Mouse (Mus musculus) limb, embryonic 12.5 days (tissue): Measurements from ENCODE around the gene Btrc. TPM values are rescaled to one million over a fixed set of nuclear protein-coding genes. Genes with fewer than 3 reads are reported as not detected.

Experiments
- ATAC-seq: fragments of 200-750 bp; cut with Nextera tagmentation; 2 replicates; pipeline ENCODE4 v1.8.0; 2017; ENCODE audit warnings: low read depth, moderate TSS enrichment; ENCODE audit not compliant: insufficient number of reproducible peaks, insufficient read depth, low FRiP score, low TSS enrichment
- H3K27ac ChIP-seq: fragments of 300-500 bp; sonication (generic); 2 replicates; pipeline ENCODE4 v1.5.1; 2016; ENCODE audit warnings: mild to moderate bottlenecking, moderate library complexity
- H3K27me3 ChIP-seq: fragments of 300-500 bp; sonication (generic); 2 replicates; pipeline ENCODE4 v1.6.1; 2016; ENCODE audit warnings: mild to moderate bottlenecking, moderate library complexity
- H3K36me3 ChIP-seq: fragments of 300-500 bp; sonication (generic); 2 replicates; pipeline ENCODE4 v1.6.1; 2016; ENCODE audit warnings: mild to moderate bottlenecking, moderate library complexity
- H3K4me1 ChIP-seq: fragments of 300-500 bp; sonication (generic); replicated peaks from 2 replicates; pipeline ENCODE4 v1.6.1; 2016
- H3K4me2 ChIP-seq: fragments of 300-500 bp; sonication (generic); 2 replicates; pipeline ENCODE4 v1.6.1; 2016; ENCODE audit warnings: mild to moderate bottlenecking, moderate library complexity
- H3K4me3 ChIP-seq: fragments of 300-500 bp; sonication (generic); replicated peaks from 2 replicates; pipeline ENCODE4 v1.5.1; 2016; ENCODE audit warnings: mild to moderate bottlenecking
- H3K9ac ChIP-seq: fragments of 300-500 bp; sonication (generic); replicated peaks from 2 replicates; pipeline ENCODE4 v1.6.1; 2016; ENCODE audit warnings: mild to moderate bottlenecking, moderate library complexity
- H3K9me3 ChIP-seq: fragments of 300-500 bp; sonication (generic); 2 replicates; pipeline ENCODE4 v1.6.1; 2016; ENCODE audit warnings: mild to moderate bottlenecking, moderate library complexity
- WGBS: fragments of 180-500 bp; shearing (Covaris S2); methylation state at CpG from one replicate; pipeline ENCODE4 v1.1.7; 2016; 5-methylcytosine and 5-hydroxymethylcytosine counted together
- polyA plus RNA-seq: library from polyadenylated mRNA; unstranded; fragments of >200 nt; fragmentation: Nextera tagmentation; extraction: Ambion mirVana; gene quantifications from 2 replicates; pipeline ENCODE4 v1.2.1, GENCODE M21; 2016

Btrc gene
- polyA plus RNA-seq, 1 experiment from 2014 or later = 55.7 TPM

DNA sequence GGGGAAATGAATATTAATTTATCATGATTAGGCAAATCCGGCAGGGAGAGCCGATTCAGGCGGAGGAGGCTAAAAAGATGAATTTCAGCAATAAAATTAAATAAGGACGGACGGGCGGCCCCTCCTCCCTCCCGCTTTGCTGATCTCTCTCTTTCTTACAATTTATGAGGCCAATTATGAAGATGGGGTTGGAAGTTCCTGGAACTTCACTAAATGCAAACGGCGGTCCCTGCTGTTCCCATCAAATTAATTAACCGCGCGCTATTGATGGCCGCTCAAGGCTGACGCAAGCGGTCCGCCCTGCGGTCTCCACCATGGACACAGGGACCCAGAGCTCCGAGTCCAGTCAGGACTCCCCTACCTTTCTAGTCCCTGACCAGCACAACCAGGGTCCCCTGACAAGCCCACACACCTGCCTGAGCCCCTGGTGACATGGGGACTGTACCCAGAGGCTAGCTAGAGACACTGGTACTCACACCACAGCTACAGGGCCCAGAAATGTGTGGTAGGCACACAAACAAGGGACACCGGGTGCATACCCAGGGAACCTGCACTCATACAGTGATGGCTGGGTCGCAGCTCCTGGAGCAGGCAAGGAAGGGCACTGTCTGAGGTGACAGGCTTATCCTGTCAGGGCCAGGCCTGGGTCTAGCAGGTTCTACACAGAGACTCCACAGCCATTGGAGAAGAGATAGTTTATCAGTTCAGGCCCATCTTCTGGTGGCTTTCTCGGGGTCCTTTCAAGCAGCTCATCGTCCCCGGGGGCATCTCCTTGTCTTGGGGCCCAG is 185.8 kb downstream of the Btrc start:
- H3K4me2 ChIP-seq = no peak overlapping the region
- H3K9ac ChIP-seq = no peak overlapping the region
- peaks cover 21% of the 10 kb centered on the region for H3K4me1 ChIP-seq
- H3K36me3 ChIP-seq = peaks cover 25% of the 10 kb centered on the region
- H3K27ac ChIP-seq = no peak overlapping the region
- no peak for ATAC-seq
- no peaks in the 10 kb centered on the region for H3K9me3 ChIP-seq
- H3K27me3 ChIP-seq = peaks cover 39% of the 10 kb centered on the region
- H3K4me3 ChIP-seq = no peak overlapping the region
- WGBS = 62% methylated on average over 23 of the region's 23 CpGs

DNA sequence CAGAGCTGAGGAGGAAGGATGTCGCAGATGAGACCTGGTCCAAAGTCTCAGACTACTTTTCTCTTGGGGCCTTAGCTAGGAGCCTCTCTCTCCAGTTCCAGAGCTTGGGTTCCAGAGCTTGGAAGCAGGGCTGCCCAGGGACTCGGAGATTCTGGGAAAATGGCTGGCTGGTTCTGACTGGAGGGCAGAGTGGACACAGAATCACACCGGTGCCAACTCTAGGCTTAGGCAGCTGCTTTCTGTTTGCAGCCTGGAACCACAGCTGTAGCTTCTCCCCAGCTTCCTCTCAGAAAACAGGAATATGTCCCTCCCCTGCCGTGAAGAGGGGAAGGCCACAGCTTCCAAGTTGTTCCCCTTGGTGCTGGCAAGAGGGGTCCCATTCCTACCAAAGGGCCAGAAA is 186.4 kb downstream of the Btrc start:
- H3K27ac ChIP-seq = no peak overlapping the region
- peaks cover 31% of the 10 kb centered on the region for H3K36me3 ChIP-seq
- H3K4me1 ChIP-seq = peaks cover 15% of the 10 kb centered on the region
- no peak overlapping the region for H3K4me2 ChIP-seq
- no peaks in the 10 kb centered on the region for H3K9me3 ChIP-seq
- H3K9ac ChIP-seq = no peak overlapping the region
- H3K4me3 ChIP-seq = no peak overlapping the region
- peaks cover 39% of the 10 kb centered on the region for H3K27me3 ChIP-seq
- WGBS = 83% methylated on average over 4 of the region's 4 CpGs
- ATAC-seq = no peak

DNA sequence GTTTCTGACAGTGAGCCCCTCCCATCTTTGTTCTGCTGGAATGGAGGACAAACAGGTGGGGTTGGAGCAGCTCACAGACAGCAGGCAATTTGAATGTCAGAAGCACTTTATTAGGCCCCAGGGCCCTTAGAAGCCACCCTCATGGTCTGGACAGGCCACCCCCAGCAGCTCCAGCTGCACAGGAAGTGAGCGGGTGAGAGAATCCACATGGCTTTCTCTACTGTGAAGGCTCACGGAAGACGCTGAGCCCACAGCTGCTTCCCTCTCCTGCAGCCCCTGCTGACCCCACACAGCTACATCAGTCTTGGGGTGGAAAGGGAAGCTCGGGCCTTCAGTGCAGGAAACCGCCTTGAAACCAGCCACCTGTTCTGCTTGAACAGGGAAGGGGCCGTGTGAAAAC is 188.7 kb downstream of the Btrc start:
- no peak overlapping the region for H3K9ac ChIP-seq
- H3K27me3 ChIP-seq = peaks cover 21% of the 10 kb centered on the region
- peak; percentile 60; the same call in 1 of the 2 replicates for ATAC-seq
- peaks cover 15% of the 10 kb centered on the region for H3K4me1 ChIP-seq
- H3K4me3 ChIP-seq = no peak overlapping the region
- peaks cover 50% of the 10 kb centered on the region for H3K36me3 ChIP-seq
- peak overlapping the region; percentile 56; the same call in 1 of the 2 replicates for H3K27ac ChIP-seq
- no peaks in the 10 kb centered on the region for H3K9me3 ChIP-seq
- H3K4me2 ChIP-seq = no peak overlapping the region
- WGBS = 37% methylated on average over 6 of the region's 6 CpGs

DNA sequence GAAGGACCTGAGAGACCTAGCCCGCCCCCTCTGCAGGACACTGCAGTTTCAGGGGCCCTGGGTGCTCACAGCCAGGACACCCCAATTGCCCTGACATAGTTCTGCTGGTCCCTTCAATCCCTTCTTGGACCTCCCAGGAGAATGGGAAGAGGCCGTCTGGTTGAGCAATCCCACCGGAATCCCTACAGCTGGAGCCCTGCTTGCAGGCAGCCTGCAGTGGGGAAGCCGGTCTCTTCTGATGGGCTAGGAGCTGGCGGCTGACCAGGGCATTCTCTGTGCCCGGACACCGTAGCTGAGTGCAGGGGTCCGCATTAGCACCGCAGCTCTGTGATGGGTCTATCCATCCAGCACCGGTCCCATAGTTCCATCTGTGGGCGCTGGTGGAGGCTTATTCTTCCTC is 190.6 kb downstream of the Btrc start:
- Histone ChIP-seq H3K9ac (no peak overlapping the region), H3K27me3 (0 out of 2 replicates have a peak, but pooled peaks cover 10% of the 10 kb centered on the region), H3K4me2 (no peak overlapping the region), H3K36me3 (peaks cover 56% of the 10 kb centered on the region), H3K4me3 (no peak overlapping the region), H3K9me3 (no peaks in the 10 kb centered on the region), H3K27ac (no peak overlapping the region), H3K4me1 (peaks cover 15% of the 10 kb centered on the region)
- 95% methylated on average over 11 of the region's 11 CpGs for WGBS
- ATAC-seq = no peak

DNA sequence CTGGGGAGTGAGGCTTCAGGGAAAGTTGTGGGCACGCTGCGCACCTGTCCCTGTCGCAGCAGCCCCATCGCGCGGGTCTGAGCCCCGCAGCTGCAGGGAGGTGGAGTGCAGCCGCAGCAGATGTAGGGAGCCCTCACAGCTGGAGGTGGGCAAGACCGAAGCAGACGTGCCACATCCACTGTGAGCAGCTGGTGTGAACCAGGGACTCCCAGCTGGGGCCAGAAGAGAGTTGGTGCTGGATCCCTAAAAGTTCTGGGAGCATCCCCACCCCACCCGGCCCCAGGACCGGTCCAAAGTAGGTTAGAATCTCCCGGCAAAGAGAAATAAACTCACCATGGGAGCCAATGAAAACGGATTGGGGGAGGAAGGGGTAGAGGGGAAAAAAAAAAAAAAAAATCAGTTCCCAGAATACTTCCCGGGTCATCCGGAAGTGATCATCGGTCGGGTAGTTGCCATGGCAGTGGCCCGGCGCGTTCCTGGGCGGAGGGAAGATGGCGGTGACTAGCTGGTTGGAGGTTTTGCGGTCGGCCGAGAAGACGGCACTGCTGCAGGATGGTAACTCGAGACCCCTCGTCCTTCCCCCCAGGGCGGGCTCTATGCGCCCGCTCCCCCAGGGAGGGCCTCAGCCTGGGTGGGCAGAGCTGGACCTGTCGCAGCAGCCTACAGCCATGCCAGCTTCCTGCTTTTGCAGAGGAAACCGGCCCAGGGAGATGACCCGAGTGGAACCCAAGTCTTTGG is 196.8 kb downstream of the Btrc start, which contains the start of the genes Poll and Gm17018:
Gene Poll (minus strand): TSS at position 379 of the 738 bp plus-strand sequence.
Gene Gm17018 (plus strand): TSS at position 463 of the 738 bp plus-strand sequence.
- Histone ChIP-seq H3K9ac (peak within 1 kb of the TSS; percentile 75), H3K4me3 (peak within 1 kb of the TSS; percentile 75), H3K4me2 (peak within 1 kb of the TSS; percentile 92), H3K27ac (peak within 1 kb of the TSS; percentile 83), H3K27me3 (no peaks in the 10 kb centered on the region; the same call in 1 of the 2 replicates), H3K36me3 (peaks cover 21% of the 10 kb centered on the region), H3K4me1 (peaks cover 26% of the 10 kb centered on the region), H3K9me3 (no peaks in the 10 kb centered on the region)
- under 1% methylated on average over 35 of the region's 35 CpGs for WGBS
- ATAC-seq = peak; percentile 71

DNA sequence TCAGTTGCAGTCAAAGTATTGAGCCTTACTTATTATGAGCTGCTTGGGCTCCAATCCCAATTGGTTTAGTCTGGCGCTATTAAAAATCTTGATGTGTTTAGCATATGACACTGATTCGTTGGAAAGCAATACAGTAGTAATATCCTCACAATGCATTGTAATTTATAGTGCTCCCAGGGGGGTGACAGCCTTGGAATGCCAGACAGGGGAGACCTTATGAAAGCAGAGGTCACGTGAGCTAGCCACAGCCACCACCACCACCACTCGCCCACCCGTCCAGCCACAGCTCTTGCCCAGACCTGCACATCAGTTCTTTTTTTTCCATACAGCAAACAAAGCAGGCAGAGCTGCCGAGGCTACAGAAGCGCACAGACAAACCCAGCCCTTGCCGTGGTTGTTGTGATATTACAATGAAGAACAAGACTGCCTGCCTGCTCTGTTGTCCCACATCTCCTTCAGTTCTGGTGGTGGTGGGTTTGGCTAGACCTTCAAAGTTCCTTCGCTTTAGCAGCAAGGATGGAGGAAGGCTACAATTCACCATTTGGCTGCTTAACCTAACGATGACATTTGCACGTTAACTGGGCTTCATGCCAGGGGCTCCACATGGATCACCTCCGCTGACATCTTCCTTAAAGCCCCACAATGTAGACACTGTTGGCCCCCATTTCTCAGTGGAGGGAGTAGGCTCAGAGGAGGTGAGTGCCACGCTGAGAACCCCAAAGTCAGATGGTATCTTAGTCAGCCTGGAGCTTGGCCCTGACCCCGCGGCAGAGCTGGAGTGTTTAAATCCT is 202.6 kb downstream of the Btrc start:
- H3K36me3 ChIP-seq = no peaks in the 10 kb centered on the region
- WGBS = 34% methylated on average over 15 of the region's 15 CpGs
- peak overlapping the region; percentile 13; the same call in 1 of the 2 replicates for H3K4me2 ChIP-seq
- peaks cover 67% of the 10 kb centered on the region for H3K4me1 ChIP-seq
- peak overlapping the region; percentile 83 for H3K27ac ChIP-seq
- H3K27me3 ChIP-seq = peaks cover 5% of the 10 kb centered on the region; the same call in 1 of the 2 replicates
- no peaks in the 10 kb centered on the region for H3K9me3 ChIP-seq
- ATAC-seq = peak; percentile 52; the same call in 1 of the 2 replicates
- no peak overlapping the region for H3K4me3 ChIP-seq
- 0 out of 2 replicates have a peak overlapping the region, but pooled peaks have one; percentile 18 for H3K9ac ChIP-seq

DNA sequence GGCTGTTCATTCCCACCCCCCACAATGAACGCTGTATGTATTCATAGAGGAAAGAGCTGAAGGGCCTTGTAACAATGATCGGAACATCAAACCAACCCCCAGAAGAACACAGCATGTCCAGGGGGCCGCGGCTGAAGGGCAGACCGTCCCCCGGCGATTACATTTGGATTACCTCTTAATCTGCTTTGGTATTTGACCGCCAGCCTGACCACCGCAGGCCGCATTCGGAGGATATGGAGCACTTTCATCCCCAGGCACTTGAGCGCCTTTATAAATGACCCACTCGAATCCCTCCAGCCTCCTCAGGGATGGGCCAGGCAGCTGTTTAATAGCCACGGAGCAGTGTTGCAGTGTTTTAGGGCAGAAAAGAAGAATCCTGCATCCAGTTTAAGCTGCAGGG is 203.8 kb downstream of the Btrc start:
- Histone ChIP-seq H3K4me3 (no peak overlapping the region), H3K9ac (no peak overlapping the region), H3K4me1 (peaks cover 64% of the 10 kb centered on the region)

DNA sequence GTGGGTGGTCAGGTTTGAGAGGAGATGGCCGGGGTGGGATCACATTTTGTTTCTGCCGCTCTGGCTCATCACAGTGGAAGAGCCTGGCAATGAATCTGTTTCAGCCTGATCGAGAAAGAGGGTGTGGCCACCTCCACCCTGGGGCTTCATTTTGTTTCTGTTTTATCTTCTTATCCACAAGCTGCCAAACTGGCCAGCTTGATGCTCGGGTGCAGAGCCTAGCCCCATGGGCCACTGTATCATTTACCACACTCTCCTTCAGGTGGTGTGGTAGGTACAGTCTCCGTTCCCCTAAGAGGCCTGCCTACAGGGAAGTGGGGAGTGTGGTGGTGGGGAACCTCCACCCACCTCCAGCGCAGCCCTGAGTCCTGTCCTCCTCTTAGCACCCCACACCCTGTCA is 209.5 kb downstream of the Btrc start:
- 0 out of 2 replicates have a peak, but pooled peaks cover 5% of the 10 kb centered on the region for H3K27me3 ChIP-seq
- peaks cover 28% of the 10 kb centered on the region for H3K36me3 ChIP-seq
- no peak overlapping the region for H3K4me3 ChIP-seq
- H3K27ac ChIP-seq = no peak overlapping the region
- ATAC-seq = no peak
- no peaks in the 10 kb centered on the region for H3K9me3 ChIP-seq
- no peak overlapping the region for H3K9ac ChIP-seq
- H3K4me1 ChIP-seq = peaks cover 58% of the 10 kb centered on the region
- no peak overlapping the region for H3K4me2 ChIP-seq
- 85% methylated on average over 6 of the region's 6 CpGs for WGBS

More for the DNA sequence above, 203.8 kb downstream of the Btrc start:
- H3K27ac ChIP-seq = peak overlapping the region; percentile 57
- WGBS = 25% methylated on average over 14 of the region's 14 CpGs
- no peak overlapping the region for H3K4me2 ChIP-seq
- H3K9me3 ChIP-seq = no peaks in the 10 kb centered on the region
- ATAC-seq = no peak
- H3K27me3 ChIP-seq = peaks cover 5% of the 10 kb centered on the region; the same call in 1 of the 2 replicates
- H3K36me3 ChIP-seq = peaks cover 6% of the 10 kb centered on the region; the same call in 1 of the 2 replicates

DNA sequence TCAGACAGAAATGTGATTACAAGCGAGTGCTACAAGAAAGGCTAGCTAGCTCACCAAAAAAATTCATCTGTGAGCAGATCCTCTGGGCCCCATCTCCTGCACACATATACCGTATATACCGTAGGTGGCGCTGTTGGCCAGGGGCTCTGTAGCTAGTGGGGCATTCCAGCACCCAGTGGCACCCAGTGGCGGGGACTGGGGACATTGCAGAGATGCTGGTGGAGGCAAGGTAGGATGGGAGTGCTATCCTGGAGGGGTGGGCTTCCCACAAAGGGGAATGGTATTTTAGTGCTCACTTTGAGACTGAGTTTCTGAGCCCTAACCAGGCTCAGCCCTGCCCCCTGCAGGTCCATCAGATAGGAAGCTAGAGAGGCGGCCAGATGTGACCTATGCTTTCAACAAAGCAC is 210.3 kb downstream of the Btrc start:
- Histone ChIP-seq H3K9me3 (no peaks in the 10 kb centered on the region), H3K27me3 (0 out of 2 replicates have a peak, but pooled peaks cover 4% of the 10 kb centered on the region), H3K4me2 (no peak overlapping the region; the same call in 1 of the 2 replicates), H3K4me3 (no peak overlapping the region), H3K4me1 (peaks cover 49% of the 10 kb centered on the region), H3K27ac (peak overlapping the region; percentile 13; the same call in 1 of the 2 replicates), H3K36me3 (peaks cover 36% of the 10 kb centered on the region), H3K9ac (no peak overlapping the region)
- WGBS = 15% methylated on average over 6 of the region's 6 CpGs
- peak; percentile 32; the same call in 1 of the 2 replicates for ATAC-seq

DNA sequence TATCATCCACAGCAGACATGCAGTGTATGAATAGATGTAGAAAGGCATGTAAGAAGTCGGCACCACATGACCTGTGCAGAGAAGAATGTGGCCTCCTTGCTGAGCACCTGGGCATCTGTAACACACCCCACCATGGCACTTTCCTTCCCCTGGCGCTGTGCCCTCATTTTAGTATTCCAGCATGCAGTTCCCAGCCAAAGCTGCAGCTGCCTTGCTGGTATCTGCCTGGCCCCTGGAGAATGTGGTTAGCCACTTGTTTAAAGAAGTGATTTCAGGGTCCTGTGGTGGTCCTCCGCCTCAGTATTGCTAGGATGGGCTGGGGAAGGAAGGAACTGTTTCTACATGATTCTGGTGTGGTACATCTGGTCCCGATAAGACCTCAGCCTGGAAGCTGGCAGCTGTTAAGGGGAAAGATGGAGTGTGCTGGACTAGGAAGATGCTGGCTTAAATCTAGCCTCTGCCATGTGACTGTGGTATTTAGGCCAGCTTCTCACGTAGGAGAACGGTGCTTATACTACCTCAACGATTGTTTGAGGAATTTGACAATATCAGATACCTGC is 210.9 kb downstream of the Btrc start:
- Histone ChIP-seq H3K4me1 (peaks cover 46% of the 10 kb centered on the region), H3K4me3 (no peak overlapping the region), H3K9me3 (no peaks in the 10 kb centered on the region), H3K27me3 (no peaks in the 10 kb centered on the region), H3K27ac (peak overlapping the region; percentile 37; the same call in 1 of the 2 replicates), H3K4me2 (no peak overlapping the region), H3K9ac (no peak overlapping the region), H3K36me3 (peaks cover 42% of the 10 kb centered on the region)
- no peak; the same call in 1 of the 2 replicates for ATAC-seq
- 63% methylated on average over 7 of the region's 7 CpGs for WGBS
